Mouse (Mus musculus): ENCODE measurements around the gene Deup1. TPM values are rescaled to one million over a fixed set of nuclear protein-coding genes. Genes with fewer than 3 reads are reported as not detected.

Deup1 gene
- 0.45 and 0.94 TPM in 2 replicates for polyA plus RNA-seq (2014; fragmentation: Nextera tagmentation; extraction: Ambion mirVana)

- peak; percentile 68 for DNase-seq (ENCODE audit: low spot score)
- H3K9me3 ChIP-seq (replicated peaks; ENCODE audit: control insufficient read depth, low read length): no peaks in the 10 kb centered on the region
- 0 out of 2 replicates have a peak, but pooled peaks cover 3% of the 10 kb centered on the region for H3K27me3 ChIP-seq (ENCODE audit: control insufficient read depth, insufficient read depth, low read length)
- no peak within 1 kb of the TSS for H3K27ac ChIP-seq (replicated peaks; ENCODE audit: low read depth, low read length)
- no peaks in the 10 kb centered on the region for H3K36me3 ChIP-seq (replicated peaks; ENCODE audit: control insufficient read depth, insufficient read depth, low read depth, low read length)
- ATAC-seq (replicated peaks; ENCODE audit: insufficient number of reproducible peaks, low FRiP score, low TSS enrichment, low read depth): peak; percentile 85
- 2% methylated on average over 16 of the region's 28 CpGs for WGBS
- H3K4me3 ChIP-seq (ENCODE audit: low read depth, low read length): peak within 1 kb of the TSS; percentile 28
- peak within 1 kb of the TSS; percentile 34; the same call in 1 of the 2 replicates for H3K9ac ChIP-seq (replicated peaks; ENCODE audit: low read length)
- H3K4me2 ChIP-seq (ENCODE audit: low read depth, low read length): peak within 1 kb of the TSS; percentile 82
- H3K4me1 ChIP-seq (ENCODE audit: control insufficient read depth, insufficient read depth, low read length): no peaks in the 10 kb centered on the region; the same call in 1 of the 2 replicates
Observed at GRCm38 (mm10) chr9:15627785-15628287, at the start of gene Deup1. TSS of gene Deup1 (minus strand) at chr9:15627933.

GRCm38 (mm10) chr9:15672251-15672650 lies 44.5 kb upstream of the Deup1 start:
- H3K27ac ChIP-seq (replicated peaks; ENCODE audit: low read depth, low read length): no peak overlapping the region
- H3K9me3 ChIP-seq (replicated peaks; ENCODE audit: control insufficient read depth, low read length): no peaks in the 10 kb centered on the region
- no peaks in the 10 kb centered on the region for H3K27me3 ChIP-seq (ENCODE audit: control insufficient read depth, insufficient read depth, low read length)
- H3K4me2 ChIP-seq (ENCODE audit: low read depth, low read length): no peak overlapping the region
- WGBS: 17% methylated on average over 1 of the region's 1 CpGs
- no peaks in the 10 kb centered on the region for H3K4me1 ChIP-seq (ENCODE audit: control insufficient read depth, insufficient read depth, low read length)
- no peak for ATAC-seq (replicated peaks; ENCODE audit: insufficient number of reproducible peaks, low FRiP score, low TSS enrichment, low read depth)
- no peak for DNase-seq (ENCODE audit: low spot score)
- H3K36me3 ChIP-seq (replicated peaks; ENCODE audit: control insufficient read depth, insufficient read depth, low read depth, low read length): no peaks in the 10 kb centered on the region
- H3K9ac ChIP-seq (replicated peaks; ENCODE audit: low read length): no peak overlapping the region
- H3K4me3 ChIP-seq (ENCODE audit: low read depth, low read length): no peak overlapping the region

- Histone ChIP-seq H3K9me3 (replicated peaks; ENCODE audit: control insufficient read depth, low read length) (no peaks in the 10 kb centered on the region), H3K4me2 (ENCODE audit: low read depth, low read length) (no peak overlapping the region), H3K9ac (replicated peaks; ENCODE audit: low read length) (no peak overlapping the region), H3K27me3 (ENCODE audit: control insufficient read depth, insufficient read depth, low read length) (no peaks in the 10 kb centered on the region), H3K27ac (replicated peaks; ENCODE audit: low read depth, low read length) (no peak overlapping the region), H3K36me3 (replicated peaks; ENCODE audit: control insufficient read depth, insufficient read depth, low read depth, low read length) (no peaks in the 10 kb centered on the region), H3K4me3 (ENCODE audit: low read depth, low read length) (no peak overlapping the region), H3K4me1 (ENCODE audit: control insufficient read depth, insufficient read depth, low read length) (no peaks in the 10 kb centered on the region)
- ATAC-seq (replicated peaks; ENCODE audit: insufficient number of reproducible peaks, low FRiP score, low TSS enrichment, low read depth) (no peak), DNase-seq (ENCODE audit: low spot score) (no peak)
- WGBS: 54% methylated on average over 5 of the region's 5 CpGs
Observed at GRCm38 (mm10) chr9:15670002-15670527, 42.3 kb upstream of the Deup1 start.

- no peak overlapping the region for H3K4me3 ChIP-seq (ENCODE audit: low read depth, low read length)
- H3K9ac ChIP-seq (replicated peaks; ENCODE audit: low read length): no peak overlapping the region
- H3K9me3 ChIP-seq (replicated peaks; ENCODE audit: control insufficient read depth, low read length): no peaks in the 10 kb centered on the region
- no peaks in the 10 kb centered on the region for H3K27me3 ChIP-seq (ENCODE audit: control insufficient read depth, insufficient read depth, low read length)
- WGBS: 72% methylated on average over 3 of the region's 3 CpGs
- no peak for DNase-seq (ENCODE audit: low spot score)
- ATAC-seq (replicated peaks; ENCODE audit: insufficient number of reproducible peaks, low FRiP score, low TSS enrichment, low read depth): no peak
- no peak overlapping the region for H3K4me2 ChIP-seq (ENCODE audit: low read depth, low read length)
- H3K36me3 ChIP-seq (replicated peaks; ENCODE audit: control insufficient read depth, insufficient read depth, low read depth, low read length): no peaks in the 10 kb centered on the region
- H3K27ac ChIP-seq (replicated peaks; ENCODE audit: low read depth, low read length): no peak overlapping the region
- no peaks in the 10 kb centered on the region for H3K4me1 ChIP-seq (ENCODE audit: control insufficient read depth, insufficient read depth, low read length)
Observed at GRCm38 (mm10) chr9:15669452-15669851, 41.7 kb upstream of the Deup1 start.

- Histone ChIP-seq H3K27ac (replicated peaks; ENCODE audit: low read depth, low read length) (no peak overlapping the region), H3K36me3 (replicated peaks; ENCODE audit: control insufficient read depth, insufficient read depth, low read depth, low read length) (no peaks in the 10 kb centered on the region)
- WGBS: 85% methylated on average over 7 of the region's 7 CpGs
Observed at GRCm38 (mm10) chr9:15664606-15665005, 36.9 kb upstream of the Deup1 start.

GRCm38 (mm10) chr9:15659069-15659468 lies 31.3 kb upstream of the Deup1 start:
- Histone ChIP-seq H3K4me2 (ENCODE audit: low read depth, low read length) (no peak overlapping the region), H3K36me3 (replicated peaks; ENCODE audit: control insufficient read depth, insufficient read depth, low read depth, low read length) (no peaks in the 10 kb centered on the region), H3K4me3 (ENCODE audit: low read depth, low read length) (no peak overlapping the region), H3K27ac (replicated peaks; ENCODE audit: low read depth, low read length) (no peak overlapping the region), H3K9me3 (replicated peaks; ENCODE audit: control insufficient read depth, low read length) (no peaks in the 10 kb centered on the region), H3K27me3 (ENCODE audit: control insufficient read depth, insufficient read depth, low read length) (no peaks in the 10 kb centered on the region), H3K4me1 (ENCODE audit: control insufficient read depth, insufficient read depth, low read length) (no peaks in the 10 kb centered on the region), H3K9ac (replicated peaks; ENCODE audit: low read length) (no peak overlapping the region)
- 54% methylated on average over 6 of the region's 6 CpGs for WGBS
- ATAC-seq (replicated peaks; ENCODE audit: insufficient number of reproducible peaks, low FRiP score, low TSS enrichment, low read depth) (no peak), DNase-seq (ENCODE audit: low spot score) (no peak)

More at GRCm38 (mm10) chr9:15664606-15665005, 36.9 kb upstream of the Deup1 start:
- H3K9me3 ChIP-seq (replicated peaks; ENCODE audit: control insufficient read depth, low read length): no peaks in the 10 kb centered on the region
- no peak overlapping the region for H3K4me2 ChIP-seq (ENCODE audit: low read depth, low read length)
- H3K9ac ChIP-seq (replicated peaks; ENCODE audit: low read length): no peak overlapping the region
- ATAC-seq (replicated peaks; ENCODE audit: insufficient number of reproducible peaks, low FRiP score, low TSS enrichment, low read depth) (no peak), DNase-seq (ENCODE audit: low spot score) (no peak)
- no peaks in the 10 kb centered on the region for H3K27me3 ChIP-seq (ENCODE audit: control insufficient read depth, insufficient read depth, low read length)
- H3K4me1 ChIP-seq (ENCODE audit: control insufficient read depth, insufficient read depth, low read length): no peaks in the 10 kb centered on the region
- H3K4me3 ChIP-seq (ENCODE audit: low read depth, low read length): no peak overlapping the region

- Histone ChIP-seq H3K4me1 (ENCODE audit: control insufficient read depth, insufficient read depth, low read length) (no peaks in the 10 kb centered on the region), H3K9ac (replicated peaks; ENCODE audit: low read length) (no peak overlapping the region), H3K27me3 (ENCODE audit: control insufficient read depth, insufficient read depth, low read length) (no peaks in the 10 kb centered on the region), H3K36me3 (replicated peaks; ENCODE audit: control insufficient read depth, insufficient read depth, low read depth, low read length) (no peaks in the 10 kb centered on the region), H3K4me3 (ENCODE audit: low read depth, low read length) (no peak overlapping the region), H3K9me3 (replicated peaks; ENCODE audit: control insufficient read depth, low read length) (no peaks in the 10 kb centered on the region), H3K4me2 (ENCODE audit: low read depth, low read length) (no peak overlapping the region), H3K27ac (replicated peaks; ENCODE audit: low read depth, low read length) (no peak overlapping the region)
- no peak for ATAC-seq (replicated peaks; ENCODE audit: insufficient number of reproducible peaks, low FRiP score, low TSS enrichment, low read depth)
- 49% methylated on average over 6 of the region's 6 CpGs for WGBS
- peak; percentile 9 for DNase-seq (ENCODE audit: low spot score)
Observed at GRCm38 (mm10) chr9:15658236-15658785, 30.6 kb upstream of the Deup1 start.

- Histone ChIP-seq H3K9ac (replicated peaks; ENCODE audit: low read length) (no peak overlapping the region), H3K36me3 (replicated peaks; ENCODE audit: control insufficient read depth, insufficient read depth, low read depth, low read length) (no peaks in the 10 kb centered on the region), H3K4me1 (ENCODE audit: control insufficient read depth, insufficient read depth, low read length) (no peaks in the 10 kb centered on the region), H3K4me2 (ENCODE audit: low read depth, low read length) (no peak overlapping the region), H3K27ac (replicated peaks; ENCODE audit: low read depth, low read length) (no peak overlapping the region), H3K9me3 (replicated peaks; ENCODE audit: control insufficient read depth, low read length) (no peaks in the 10 kb centered on the region), H3K27me3 (ENCODE audit: control insufficient read depth, insufficient read depth, low read length) (no peaks in the 10 kb centered on the region), H3K4me3 (ENCODE audit: low read depth, low read length) (no peak overlapping the region)
- DNase-seq (ENCODE audit: low spot score) (no peak), ATAC-seq (replicated peaks; ENCODE audit: insufficient number of reproducible peaks, low FRiP score, low TSS enrichment, low read depth) (no peak)
Observed at GRCm38 (mm10) chr9:15653036-15653435, 25.3 kb upstream of the Deup1 start.

All from embryonic facial prominence, embryonic 11.5 days (tissue).